Mouse (Mus musculus): ENCODE data around the gene Nyx.
"Not testable (repeated sequence)": the region's sequence is repeated elsewhere in the genome, so short reads cannot be mapped to it uniquely, and the experiment has no call there.

The Nyx gene

GRCm38 (mm10) chrX:13465810-13466209 lies at the start of gene Nyx:
Gene Nyx (plus strand): TSS chrX:13466110.
- no peak for DNase-seq (ENCODE audit: low read depth, low spot score)

- no peak for DNase-seq (ENCODE audit: low read depth, low spot score)
Measured at GRCm38 (mm10) chrX:13422047-13422446, 43.9 kb upstream of the Nyx start.

- DNase-seq (ENCODE audit: low read depth, low spot score): no peak
Measured at GRCm38 (mm10) chrX:13431421-13431820, 34.5 kb upstream of the Nyx start.

- DNase-seq (ENCODE audit: low read depth, low spot score): not testable (repeated sequence)
Measured at GRCm38 (mm10) chrX:13436042-13436441, 29.9 kb upstream of the Nyx start.

GRCm38 (mm10) chrX:13456544-13456943 lies 9.4 kb upstream of the Nyx start:
- DNase-seq (ENCODE audit: low read depth, low spot score): not testable (repeated sequence)

- DNase-seq (ENCODE audit: low read depth, low spot score): no peak
Measured at GRCm38 (mm10) chrX:13458766-13459165, 7.1 kb upstream of the Nyx start.

- peak; percentile 94 for DNase-seq (ENCODE audit: low read depth, low spot score)
Measured at GRCm38 (mm10) chrX:13461266-13462261, 4.3 kb upstream of the Nyx start.

- DNase-seq (ENCODE audit: low read depth, low spot score): no peak
Measured at GRCm38 (mm10) chrX:13462982-13463517, 2.9 kb upstream of the Nyx start.

- peak; percentile 67 for DNase-seq (ENCODE audit: low read depth, low spot score)
Measured at GRCm38 (mm10) chrX:13466681-13467080, 771 bp downstream of the Nyx start.

GRCm38 (mm10) chrX:13467121-13467571 lies 1.2 kb downstream of the Nyx start:
- DNase-seq (ENCODE audit: low read depth, low spot score): peak; percentile 52

- DNase-seq (ENCODE audit: low read depth, low spot score): peak; percentile 93
Measured at GRCm38 (mm10) chrX:13469160-13470116, 3.5 kb downstream of the Nyx start.

- no peak for DNase-seq (ENCODE audit: low read depth, low spot score)
Measured at GRCm38 (mm10) chrX:13471925-13472324, 6.0 kb downstream of the Nyx start.

GRCm38 (mm10) chrX:13472751-13473225 lies 6.9 kb downstream of the Nyx start:
- DNase-seq (ENCODE audit: low read depth, low spot score): no peak

- no peak for DNase-seq (ENCODE audit: low read depth, low spot score)
Measured at GRCm38 (mm10) chrX:13475382-13475781, 9.5 kb downstream of the Nyx start.

- DNase-seq (ENCODE audit: low read depth, low spot score): peak; percentile 35
Measured at GRCm38 (mm10) chrX:13477596-13477995, 11.7 kb downstream of the Nyx start.

- no peak for DNase-seq (ENCODE audit: low read depth, low spot score)
Measured at GRCm38 (mm10) chrX:13478298-13478697, 12.4 kb downstream of the Nyx start.

- DNase-seq (ENCODE audit: low read depth, low spot score): no peak
Measured at GRCm38 (mm10) chrX:13479570-13479969, 13.7 kb downstream of the Nyx start.

GRCm38 (mm10) chrX:13482576-13482975 lies 16.7 kb downstream of the Nyx start:
- no peak for DNase-seq (ENCODE audit: low read depth, low spot score)

- DNase-seq (ENCODE audit: low read depth, low spot score): no peak
Measured at GRCm38 (mm10) chrX:13484447-13484846, 18.5 kb downstream of the Nyx start.

- no peak for DNase-seq (ENCODE audit: low read depth, low spot score)
Measured at GRCm38 (mm10) chrX:13489001-13489400, 23.1 kb downstream of the Nyx start.

- DNase-seq (ENCODE audit: low read depth, low spot score): no peak
Measured at GRCm38 (mm10) chrX:13489761-13490160, 23.9 kb downstream of the Nyx start.

All from brain, adult 2 months (tissue).